Mouse (Mus musculus): ENCODE results near the gene Klc1.

The Klc1 gene

GRCm38 (mm10) chr12:111853011-111853436, 94.4 kb downstream of the Klc1 start:
- DNase-seq (ENCODE audit: low spot score) = no peak

- DNase-seq (ENCODE audit: low spot score) = no peak
These were observed 94.9 kb downstream of the Klc1 start for GRCm38 (mm10) chr12:111853546-111853945.

GRCm38 (mm10) chr12:111855448-111855847, 96.8 kb downstream of the Klc1 start:
- DNase-seq (ENCODE audit: low spot score) = no peak
